Mouse (Mus musculus) kidney, adult 2 months (tissue): ENCODE data around the gene Gm3488. TPM values are rescaled to one million over a fixed set of nuclear protein-coding genes. Genes with fewer than 3 reads are reported as not detected.
"Not testable (repeated sequence)": the region's sequence is repeated elsewhere in the genome, so short reads cannot be mapped to it uniquely, and the experiment has no call there.

ENCODE experiments used
- DNase-seq: peaks from one replicate; pipeline ENCODE4 v3.0.0; 2021
- H3K27ac ChIP-seq: fragments of 200-500 bp; 2 replicates; pipeline ENCODE4 v1.5.1; 2012; ENCODE audit warnings: low read depth, low read length, control low read depth, inconsistent platforms; ENCODE audit not compliant: insufficient read depth
- H3K27me3 ChIP-seq: fragments of 200-500 bp; replicated peaks from 2 replicates; pipeline ENCODE4 v1.6.1; 2012; ENCODE audit warnings: mild to moderate bottlenecking, moderate library complexity, low read length, inconsistent platforms; ENCODE audit not compliant: control insufficient read depth, insufficient read depth
- H3K36me3 ChIP-seq: fragments of 200-500 bp; 2 replicates; pipeline ENCODE4 v1.6.1; 2012; ENCODE audit warnings: mild to moderate bottlenecking, moderate library complexity, low read length, inconsistent platforms; ENCODE audit not compliant: control insufficient read depth, insufficient read depth
- H3K4me1 ChIP-seq: fragments of 200-500 bp; 2 replicates; pipeline ENCODE4 v1.6.1; 2011; ENCODE audit warnings: low read length; ENCODE audit not compliant: control insufficient read depth, insufficient read depth
- H3K4me3 ChIP-seq: fragments of 200-500 bp; 2 replicates; pipeline ENCODE4 v1.5.1; 2011; ENCODE audit warnings: mild to moderate bottlenecking, low read depth, low read length, control low read depth; ENCODE audit not compliant: insufficient read depth
- WGBS: fragments of 180-500 bp; shearing (Covaris S2); methylation state at CpG from one replicate; pipeline ENCODE4 v1.1.7; 2018; 5-methylcytosine and 5-hydroxymethylcytosine counted together
- polyA plus RNA-seq: library from polyadenylated mRNA; depleted of rRNA; stranded (reverse); fragments of >200 nt; gene quantifications from 2 replicates; pipeline ENCODE4 v1.2.3, GENCODE M21; 2012; rRNA removed

The Gm3488 gene
- polyA plus RNA-seq = not detected in 2 replicates

GRCm38 (mm10) chr14:5501374-5501773 lies at the start of gene Gm3488:
Gm3488 (plus strand) TSS chr14:5501674.
- not testable (repeated sequence) for H3K27ac ChIP-seq, DNase-seq, H3K4me3 ChIP-seq, H3K4me1 ChIP-seq, H3K36me3 ChIP-seq, H3K27me3 ChIP-seq
- WGBS = no CpG with 5 or more reads among the region's 35 CpGs

GRCm38 (mm10) chr14:5455367-5455766 lies 46.1 kb upstream of the Gm3488 start, which contains the start of gene Gm3194:
Gm3194 (minus strand) TSS chr14:5455467.
- H3K4me3 ChIP-seq, H3K4me1 ChIP-seq, H3K27ac ChIP-seq, DNase-seq, H3K27me3 ChIP-seq, H3K36me3 ChIP-seq: not testable (repeated sequence)
- WGBS = no CpG with 5 or more reads among the region's 3 CpGs

GRCm38 (mm10) chr14:5460469-5460868 lies 41.0 kb upstream of the Gm3488 start:
- not testable (repeated sequence) for H3K4me3 ChIP-seq, DNase-seq, H3K4me1 ChIP-seq, H3K36me3 ChIP-seq, H3K27me3 ChIP-seq, H3K27ac ChIP-seq
- no CpG with 5 or more reads among the region's 19 CpGs for WGBS

GRCm38 (mm10) chr14:5477730-5478129 lies 23.7 kb upstream of the Gm3488 start, which contains the start of gene Gm8246:
Gm8246 (minus strand) TSS chr14:5477830.
- not testable (repeated sequence) for H3K4me3 ChIP-seq, H3K27ac ChIP-seq, H3K27me3 ChIP-seq, H3K4me1 ChIP-seq, H3K36me3 ChIP-seq, DNase-seq
- WGBS = no CpG with 5 or more reads among the region's 3 CpGs

GRCm38 (mm10) chr14:5483907-5484306 lies 17.6 kb upstream of the Gm3488 start, which contains the start of gene Gm3187:
Gm3187 (plus strand) TSS chr14:5484207.
- WGBS = 80% methylated on average over 4 of the region's 5 CpGs
- H3K4me1 ChIP-seq, H3K27me3 ChIP-seq, H3K4me3 ChIP-seq, H3K36me3 ChIP-seq, H3K27ac ChIP-seq, DNase-seq: not testable (repeated sequence)

- not testable (repeated sequence) for H3K4me1 ChIP-seq, H3K4me3 ChIP-seq, DNase-seq, H3K27me3 ChIP-seq, H3K27ac ChIP-seq, H3K36me3 ChIP-seq
- no CpG with 5 or more reads among the region's 2 CpGs for WGBS
Observed at GRCm38 (mm10) chr14:5538196-5538595, 36.7 kb downstream of the Gm3488 start, which contains the start of gene Gm3532. Gm3532 (plus strand) TSS chr14:5538496.

Other genes with a start within 250 kb of the Gm3488 start
- gene Gm3526, start 241.1 kb upstream of the Gm3488 start, polyA plus RNA-seq = not detected in 2 replicates
- not detected in 2 replicates for gene Gm3542, start 166.7 kb upstream of the Gm3488 start, polyA plus RNA-seq
- not detected in 2 replicates for gene Gm3500, start 112.6 kb upstream of the Gm3488 start, polyA plus RNA-seq
- not detected in 2 replicates for gene Gm3194, start 46.2 kb upstream of the Gm3488 start, polyA plus RNA-seq
- gene Gm8246, start 23.8 kb upstream of the Gm3488 start, polyA plus RNA-seq = not detected in 2 replicates
- not detected in 2 replicates for gene Gm3187, start 17.5 kb upstream of the Gm3488 start, polyA plus RNA-seq
- not detected in 2 replicates for gene Gm3532, start 36.8 kb downstream of the Gm3488 start, polyA plus RNA-seq
- not detected in 2 replicates for gene Gm8265, start 131.4 kb downstream of the Gm3488 start, polyA plus RNA-seq
- not detected in 2 replicates for gene Gm9603, start 185.8 kb downstream of the Gm3488 start, polyA plus RNA-seq
- gene Gm3373, start 239.9 kb downstream of the Gm3488 start, polyA plus RNA-seq = 0.04 and 0.11 TPM in 2 replicates